Mouse (Mus musculus): ENCODE data around the gene Map4k4. TPM values are rescaled to one million over a fixed set of nuclear protein-coding genes. Genes with fewer than 3 reads are reported as not detected.

Gene Map4k4
- total and polyA plus RNA-seq, 3 experiments, result 0.04 to 0.21 TPM; not detected in 1

- no peak overlapping the region for H3K9ac ChIP-seq (ENCODE audit: control insufficient read depth, low read depth, low read length, poor library complexity, severe bottlenecking)
- TF ChIP-seq CHD2 (IDR thresholded peaks at IDR 0.05; ENCODE audit: low read length), result no peak
- TF ChIP-seq USF1 (IDR thresholded peaks at IDR 0.05; ENCODE audit: low read depth, low read length), result peak; percentile 65
- TF ChIP-seq CHD1 (IDR thresholded peaks at IDR 0.05; ENCODE audit: low read depth, low read length), result no peak
- no peak for TF ChIP-seq BHLHE40 (IDR thresholded peaks at IDR 0.05; ENCODE audit: borderline replicate concordance, low read depth, low read length)
- TF ChIP-seq TBP (IDR thresholded peaks at IDR 0.05; ENCODE audit: low read depth, low read length), result no peak
- no peak for DNase-seq (ENCODE audit: low read depth, low spot score)
- H3K27ac ChIP-seq (ENCODE audit: control insufficient read depth, low read depth, low read length), result no peak overlapping the region
- no peaks in the 10 kb centered on the region for H3K36me3 ChIP-seq (ENCODE audit: control insufficient read depth in 1 of 2, insufficient read depth in 2 of 2, low read length in 2 of 2)
- H3K27me3 ChIP-seq (ENCODE audit: control insufficient read depth in 1 of 2, insufficient read depth in 2 of 2, low read length in 2 of 2), result no peaks in the 10 kb centered on the region
- H3K4me1 ChIP-seq (ENCODE audit: control insufficient read depth in 1 of 2, insufficient read depth in 2 of 2, low read length in 2 of 2), result no peaks in the 10 kb centered on the region
- no peaks in the 10 kb centered on the region for H3K79me2 ChIP-seq (ENCODE audit: control insufficient read depth, insufficient read depth, low read length, poor library complexity)
- no peaks in the 10 kb centered on the region for H3K9me3 ChIP-seq (replicated peaks; ENCODE audit: insufficient read depth, low read length)
- no peak overlapping the region for H3K4me3 ChIP-seq (ENCODE audit: control insufficient read depth in 1 of 2, insufficient read depth in 1 of 2, low read depth in 2 of 2, low read length in 2 of 2)
These were observed 59.9 kb downstream of the Map4k4 start for GRCm38 (mm10) chr1:39960623-39961022.

- Histone ChIP-seq H3K4me3 (ENCODE audit: control insufficient read depth in 1 of 2, insufficient read depth in 1 of 2, low read depth in 2 of 2, low read length in 2 of 2) (no peak overlapping the region), H3K9me3 (replicated peaks; ENCODE audit: insufficient read depth, low read length) (no peaks in the 10 kb centered on the region), H3K4me1 (ENCODE audit: control insufficient read depth in 1 of 2, insufficient read depth in 2 of 2, low read length in 2 of 2) (no peaks in the 10 kb centered on the region), H3K79me2 (ENCODE audit: control insufficient read depth, insufficient read depth, low read length, poor library complexity) (no peaks in the 10 kb centered on the region), H3K27me3 (ENCODE audit: control insufficient read depth in 1 of 2, insufficient read depth in 2 of 2, low read length in 2 of 2) (no peaks in the 10 kb centered on the region), H3K27ac (ENCODE audit: control insufficient read depth, low read depth, low read length) (no peak overlapping the region), H3K9ac (ENCODE audit: control insufficient read depth, low read depth, low read length, poor library complexity, severe bottlenecking) (no peak overlapping the region), H3K36me3 (ENCODE audit: control insufficient read depth in 1 of 2, insufficient read depth in 2 of 2, low read length in 2 of 2) (no peaks in the 10 kb centered on the region)
- TF ChIP-seq MYC (IDR thresholded peaks at IDR 0.05; ENCODE audit: low read depth, low read length) (no peak), EP300 (IDR thresholded peaks at IDR 0.05; ENCODE audit: low read depth in 1 of 2, low read length in 2 of 2) (no peak), USF2 (IDR thresholded peaks at IDR 0.05; ENCODE audit: borderline replicate concordance in 1 of 2, insufficient read depth in 1 of 2, low read depth in 1 of 2, low read length in 2 of 2) (no peak), KAT2A (conservative IDR thresholded peaks at IDR 0.05; ENCODE audit: low read depth, low read length) (no peak), ZNF384 (IDR thresholded peaks at IDR 0.05; ENCODE audit: low read depth, low read length) (no peak), TBP (IDR thresholded peaks at IDR 0.05; ENCODE audit: low read depth, low read length) (no peak), POLR2A (IDR thresholded peaks at IDR 0.05; ENCODE audit: control insufficient read depth in 1 of 2, insufficient read depth in 1 of 2, low read depth in 1 of 2, low read length in 2 of 2, poor library complexity in 1 of 2) (no peak), CHD2 (IDR thresholded peaks at IDR 0.05; ENCODE audit: low read length) (no peak), MEF2A (IDR thresholded peaks at IDR 0.05; ENCODE audit: extremely low read depth, insufficient replicate concordance, low read depth, low read length, poor library complexity, severe bottlenecking) (no peak), RCOR1 (IDR thresholded peaks at IDR 0.05; ENCODE audit: low read depth, low read length) (no peak), MAFK (IDR thresholded peaks at IDR 0.05; ENCODE audit: borderline replicate concordance, low read depth, low read length) (no peak), SMC3 (IDR thresholded peaks at IDR 0.05; ENCODE audit: low read depth, low read length) (no peak), MAZ (IDR thresholded peaks at IDR 0.05; ENCODE audit: low read depth, low read length) (no peak), ZC3H11A (IDR thresholded peaks at IDR 0.05; ENCODE audit: low read depth, low read length) (no peak), MYB (IDR thresholded peaks at IDR 0.05; ENCODE audit: low read depth, low read length) (no peak)
- DNase-seq (ENCODE audit: low read depth, low spot score), result no peak
These were observed 60.4 kb downstream of the Map4k4 start for GRCm38 (mm10) chr1:39961113-39961512.

All from MEL (cell line).